Mouse (Mus musculus) large intestine, adult 2 months (tissue): ENCODE measurements around the gene Ube2c. TPM values are rescaled to one million over a fixed set of nuclear protein-coding genes. Genes with fewer than 3 reads are reported as not detected.

Experiments used
- DNase-seq: peaks from one replicate; pipeline ENCODE4 v3.0.0-alpha.2; 2012; ENCODE audit warnings: low read depth, low spot score
- WGBS: fragments of 180-500 bp; shearing (Covaris S2); methylation state at CpG from one replicate; pipeline ENCODE4 v1.1.7; 2018; 5-methylcytosine and 5-hydroxymethylcytosine counted together
- polyA plus RNA-seq: library from polyadenylated mRNA; depleted of rRNA; stranded (reverse); fragments of >200 nt; gene quantifications from 2 replicates; pipeline ENCODE4 v1.2.3, GENCODE M21; 2012

Ube2c gene
- polyA plus RNA-seq, 1 experiment, result 183 TPM

DNA sequence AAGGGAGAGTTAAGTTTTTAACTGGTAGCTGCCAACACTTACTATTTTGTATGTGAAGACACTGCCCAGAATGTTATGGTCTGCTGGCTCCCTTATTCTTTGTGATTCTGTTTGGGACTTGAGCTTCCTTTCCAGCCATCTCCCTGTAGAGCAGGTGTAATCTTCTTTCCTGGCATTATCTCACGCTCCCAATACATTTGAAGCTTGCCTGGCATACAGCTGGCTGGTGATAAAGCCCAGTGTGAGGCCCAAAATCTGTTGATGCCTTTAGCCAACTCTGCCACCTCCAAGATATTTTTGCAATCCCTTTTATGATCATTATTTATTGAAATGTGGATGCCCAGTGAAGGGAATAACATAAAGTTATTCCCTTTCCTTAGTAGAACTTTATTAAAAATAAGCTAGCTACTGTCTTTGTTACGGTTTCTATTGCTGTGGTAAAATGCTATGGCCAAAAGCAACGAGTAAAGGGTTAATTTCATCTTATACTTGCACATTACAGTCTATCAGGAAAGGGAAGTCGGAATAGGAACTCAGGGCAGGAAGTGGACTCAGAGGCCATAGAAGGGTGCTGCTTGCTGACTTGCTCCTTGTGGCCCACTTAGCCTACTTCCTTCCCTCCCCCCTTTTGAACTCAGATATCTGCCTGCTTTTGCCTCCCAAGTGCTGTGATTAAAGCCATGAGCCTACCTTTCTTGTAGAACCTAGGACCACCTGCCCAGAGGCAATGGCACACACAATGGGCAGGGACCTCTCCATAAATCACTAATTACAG, 9.5 kb upstream of the Ube2c start:
- WGBS, result 87% methylated on average over 4 of the region's 4 CpGs
- no peak for DNase-seq

DNA sequence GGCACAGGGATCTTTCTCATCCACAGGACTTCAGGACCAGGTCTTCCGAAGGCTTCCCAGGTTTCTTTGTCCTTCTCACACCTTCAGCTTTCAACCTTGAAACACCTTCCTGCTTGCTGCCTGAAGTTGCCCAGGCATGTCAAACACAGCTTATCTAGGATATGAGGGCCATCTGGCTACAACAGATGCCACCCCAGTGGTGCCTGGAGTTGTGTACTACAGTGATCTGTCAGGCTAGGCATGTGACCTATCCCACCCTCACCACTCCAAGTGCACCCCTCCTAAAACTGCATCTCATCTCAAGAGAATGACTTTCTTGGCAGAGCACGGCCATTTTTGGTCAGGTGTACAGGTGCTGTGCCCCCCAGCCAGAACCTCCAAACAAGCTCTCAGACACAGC, 8.2 kb upstream of the Ube2c start:
- WGBS, result 100% methylated on average over 2 of the region's 2 CpGs
- no peak for DNase-seq

DNA sequence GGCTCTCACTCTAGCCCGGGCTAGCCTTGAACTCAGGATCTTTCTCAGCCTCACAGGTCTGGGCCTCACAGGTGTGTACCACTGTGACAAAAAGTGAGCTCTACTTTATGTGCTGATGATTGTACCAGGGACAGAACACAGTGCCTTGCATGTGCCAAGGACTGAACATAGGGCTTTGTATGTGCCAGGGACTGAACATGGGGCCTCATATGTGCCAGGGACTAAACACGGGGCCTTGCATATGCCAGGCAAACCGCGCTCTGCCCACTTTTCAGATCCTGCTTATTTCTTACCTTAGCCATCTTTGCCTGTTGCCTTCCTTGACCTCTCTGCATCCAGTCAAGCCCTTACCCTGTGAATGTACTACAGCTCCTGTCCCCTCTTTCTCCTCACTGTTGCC, 7.7 kb upstream of the Ube2c start:
- WGBS, result 95% methylated on average over 4 of the region's 4 CpGs
- no peak for DNase-seq

DNA sequence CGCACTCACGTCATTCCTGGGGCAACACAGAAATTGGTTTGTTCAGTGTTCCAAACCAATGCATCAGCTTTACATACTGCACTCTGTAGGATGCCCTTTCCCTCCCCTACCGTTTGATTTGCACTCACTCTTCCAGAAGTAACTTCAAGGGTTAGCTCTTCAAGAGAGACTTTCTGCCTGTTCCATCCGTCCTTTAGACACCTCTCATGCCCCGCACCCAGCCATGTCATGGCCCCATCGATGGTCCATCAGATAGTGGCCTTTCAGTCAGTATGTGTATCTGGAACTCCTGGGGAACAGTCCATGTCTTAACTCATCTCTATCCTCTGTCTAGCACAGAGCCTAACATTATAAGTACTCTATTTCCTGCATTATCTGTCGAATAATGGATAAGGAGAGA, 7.1 kb upstream of the Ube2c start:
- 84% methylated on average over 7 of the region's 7 CpGs for WGBS
- DNase-seq, result no peak

DNA sequence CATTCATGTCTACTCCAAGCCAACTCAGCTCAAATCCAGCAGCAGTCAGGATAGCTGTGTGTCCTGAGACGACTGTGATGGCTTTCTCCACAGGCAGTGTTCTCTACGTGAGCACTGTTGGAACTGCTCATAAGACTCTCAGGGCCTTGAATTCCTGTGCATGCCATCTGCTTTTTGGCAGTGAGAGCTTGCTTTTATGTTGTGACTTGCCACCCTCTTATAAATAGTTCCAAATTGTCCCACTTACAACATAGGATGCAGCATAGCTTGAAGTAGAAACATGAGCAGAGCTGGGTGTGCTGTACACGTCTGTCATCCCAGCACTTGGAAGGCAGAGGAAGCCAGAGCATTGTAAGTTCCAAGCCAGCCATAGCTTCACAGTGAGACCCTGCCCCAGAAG, 3.9 kb upstream of the Ube2c start:
- WGBS, result 85% methylated on average over 3 of the region's 3 CpGs
- DNase-seq, result no peak

DNA sequence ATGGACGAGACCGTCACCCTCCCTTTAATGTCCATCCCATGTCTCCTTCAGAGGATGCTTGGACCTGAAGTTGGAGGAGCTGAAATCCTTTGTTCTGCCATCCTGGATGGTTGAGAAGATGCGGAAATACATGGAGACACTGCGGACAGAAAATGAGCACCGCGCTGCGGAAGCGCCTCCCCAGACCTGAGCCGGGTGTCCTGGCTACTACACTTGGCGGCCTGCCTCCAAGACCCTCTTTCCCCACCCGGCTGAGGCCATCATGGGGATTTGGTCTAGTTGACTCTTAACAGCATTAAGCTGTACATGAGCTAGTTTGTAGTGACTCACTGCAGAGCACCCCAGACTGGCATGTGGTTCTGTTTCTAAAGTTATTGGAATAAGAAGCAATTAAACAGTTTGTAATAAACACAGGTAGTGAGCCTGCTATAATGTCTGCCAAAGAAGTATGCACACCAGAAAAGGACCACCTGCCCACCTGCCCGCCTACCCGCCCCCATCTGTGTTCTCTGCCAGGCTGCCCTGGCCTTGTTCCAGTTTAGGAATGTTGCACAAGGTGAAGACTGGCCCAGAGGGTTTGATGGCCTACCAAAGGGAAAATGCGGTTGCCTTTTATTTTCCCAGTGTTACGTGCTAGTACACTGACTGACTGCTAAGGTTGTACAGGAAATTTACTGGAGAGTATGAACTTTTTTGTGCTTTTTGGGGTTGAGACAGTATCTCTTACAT, 1.7 kb upstream of the Ube2c start:
- no peak for DNase-seq
- WGBS, result 88% methylated on average over 15 of the region's 15 CpGs

DNA sequence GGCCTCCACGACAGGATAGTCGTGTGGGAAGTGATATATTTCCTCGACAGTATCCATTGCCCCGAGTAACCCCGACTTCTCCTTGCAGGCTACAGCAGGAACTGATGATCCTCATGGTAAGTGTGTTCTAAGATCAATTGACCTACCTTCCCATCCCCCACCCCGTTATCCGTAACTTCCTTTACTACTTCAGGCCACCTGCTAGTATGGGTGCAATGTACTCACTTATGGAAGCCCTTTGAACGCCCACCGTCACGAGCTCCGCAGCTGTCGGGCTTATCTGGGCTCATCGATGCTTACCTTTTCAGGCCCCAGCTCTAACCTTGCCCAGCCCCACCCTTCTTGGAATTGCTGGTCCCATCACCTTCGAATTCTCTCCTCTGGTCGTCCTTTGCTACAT, 581 bp downstream of the Ube2c start:
- DNase-seq, result no peak
- WGBS, result under 1% methylated on average over 15 of the region's 15 CpGs

DNA sequence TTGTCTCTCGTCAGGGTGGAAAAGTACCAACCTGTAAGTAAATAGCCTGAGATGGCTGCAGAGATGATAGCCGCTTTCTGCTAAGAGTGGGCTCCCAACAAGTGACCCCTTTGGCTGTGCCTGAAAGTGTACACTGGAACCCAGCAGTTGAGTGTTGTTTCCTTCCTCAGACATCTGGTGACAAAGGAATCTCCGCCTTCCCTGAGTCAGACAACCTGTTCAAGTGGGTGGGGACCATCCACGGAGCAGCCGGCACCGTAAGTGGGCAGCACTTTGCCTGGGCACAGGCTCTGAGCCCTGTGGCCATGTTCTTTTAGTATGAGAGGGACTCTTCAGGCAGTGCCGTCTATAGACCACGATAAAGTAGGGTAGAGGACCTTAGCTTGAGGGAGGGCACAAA, 1.4 kb downstream of the Ube2c start:
- DNase-seq, result no peak
- 35% methylated on average over 8 of the region's 8 CpGs for WGBS

DNA sequence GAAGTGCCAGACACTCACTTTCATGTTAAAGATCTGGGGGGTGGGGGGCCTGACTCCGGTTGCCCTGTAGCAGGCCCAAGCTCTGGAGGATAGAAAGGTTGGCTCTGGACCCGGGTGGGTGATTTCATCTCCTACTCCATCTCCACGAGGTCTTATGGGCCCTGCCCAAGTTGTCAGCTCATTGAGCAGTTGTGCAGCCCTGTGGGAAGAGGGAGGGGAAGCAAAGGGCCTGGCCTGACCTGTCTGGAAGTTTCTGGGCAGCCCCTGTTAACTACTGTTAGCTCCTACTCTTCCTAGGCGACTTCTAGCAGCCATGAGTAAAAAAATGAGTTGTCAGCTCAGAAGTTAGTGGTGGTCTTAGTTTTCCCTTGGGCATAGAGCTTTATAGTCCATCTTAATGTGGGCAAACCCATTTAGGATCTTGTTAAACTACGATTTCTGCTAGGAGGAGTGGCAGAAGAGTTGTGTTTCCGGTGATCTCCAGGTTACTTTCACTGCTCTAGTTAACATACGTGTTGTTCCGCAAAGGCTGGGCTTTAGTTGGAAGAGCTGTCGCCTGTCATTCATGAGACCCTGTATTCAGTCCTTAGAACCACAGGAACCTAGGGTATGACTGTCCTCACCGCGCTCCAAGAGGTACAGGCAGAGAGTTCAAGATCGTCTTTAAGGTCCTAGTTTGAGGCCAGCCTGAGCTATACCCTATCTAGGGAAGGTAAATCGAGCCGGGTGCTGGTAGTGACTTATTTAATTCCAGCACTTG, 3.7 kb downstream of the Ube2c start:
- WGBS, result 71% methylated on average over 14 of the region's 14 CpGs
- DNase-seq, result no peak

DNA sequence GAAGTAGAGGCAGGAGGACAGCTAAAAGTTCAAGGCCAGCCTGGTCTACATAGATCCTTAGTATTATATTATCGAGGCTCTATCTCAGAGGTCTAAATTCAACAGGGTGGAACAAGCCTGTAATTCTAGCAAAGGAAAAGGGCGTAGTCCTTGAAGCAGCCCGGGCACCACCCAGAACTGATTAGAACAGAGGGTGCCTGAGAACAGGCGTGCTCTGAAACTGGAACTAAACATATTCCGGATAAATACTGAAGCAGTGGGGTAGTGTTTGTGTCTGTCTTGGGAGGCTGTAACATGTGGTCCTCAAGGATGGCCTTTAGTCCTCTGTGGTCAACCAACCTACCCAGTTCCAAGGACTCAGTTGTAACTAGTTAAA, 4.3 kb downstream of the Ube2c start:
- 33% methylated on average over 5 of the region's 5 CpGs for WGBS
- DNase-seq, result no peak

DNA sequence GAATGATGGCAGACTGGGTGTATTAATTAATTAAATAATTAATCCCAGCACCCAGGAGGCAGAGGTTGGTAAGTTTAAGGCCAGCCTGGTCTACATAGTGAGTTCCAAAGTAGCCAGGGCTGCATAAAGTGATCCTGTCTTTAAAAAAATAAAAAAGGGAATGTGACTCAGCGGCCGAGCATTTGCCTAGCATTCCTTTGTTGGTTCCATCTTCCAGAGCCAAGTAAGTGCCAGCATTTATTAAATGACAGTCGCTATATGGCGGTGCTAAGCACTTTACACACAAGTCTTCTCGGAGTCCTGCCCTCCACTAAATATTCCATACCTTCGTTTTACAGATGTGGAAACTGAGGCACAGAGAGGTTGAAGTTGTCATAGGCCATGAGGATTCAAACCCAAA, 6.4 kb downstream of the Ube2c start:
- no peak for DNase-seq
- 79% methylated on average over 6 of the region's 6 CpGs for WGBS

DNA sequence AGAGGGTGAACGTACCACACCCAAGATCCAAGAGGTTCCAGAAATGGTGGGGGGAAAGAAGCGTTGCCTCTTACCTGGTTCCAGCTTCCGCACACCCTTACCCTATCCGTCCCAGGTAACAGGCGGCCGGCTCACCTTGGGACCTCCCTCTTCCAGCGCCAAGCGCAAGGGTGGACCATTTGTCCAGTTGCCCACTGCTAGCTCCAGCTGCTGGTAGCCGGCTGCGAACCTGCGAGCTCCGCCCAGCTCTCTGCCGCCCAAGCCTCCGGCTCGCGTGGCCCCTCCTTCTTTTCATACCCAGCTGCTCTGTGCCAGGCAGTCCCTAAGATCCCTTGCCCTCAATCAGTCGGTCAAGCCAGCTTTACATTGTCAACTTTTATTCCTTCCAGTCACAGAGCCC, 7.1 kb downstream of the Ube2c start:
- no peak for DNase-seq
- WGBS, result 58% methylated on average over 17 of the region's 17 CpGs

DNA sequence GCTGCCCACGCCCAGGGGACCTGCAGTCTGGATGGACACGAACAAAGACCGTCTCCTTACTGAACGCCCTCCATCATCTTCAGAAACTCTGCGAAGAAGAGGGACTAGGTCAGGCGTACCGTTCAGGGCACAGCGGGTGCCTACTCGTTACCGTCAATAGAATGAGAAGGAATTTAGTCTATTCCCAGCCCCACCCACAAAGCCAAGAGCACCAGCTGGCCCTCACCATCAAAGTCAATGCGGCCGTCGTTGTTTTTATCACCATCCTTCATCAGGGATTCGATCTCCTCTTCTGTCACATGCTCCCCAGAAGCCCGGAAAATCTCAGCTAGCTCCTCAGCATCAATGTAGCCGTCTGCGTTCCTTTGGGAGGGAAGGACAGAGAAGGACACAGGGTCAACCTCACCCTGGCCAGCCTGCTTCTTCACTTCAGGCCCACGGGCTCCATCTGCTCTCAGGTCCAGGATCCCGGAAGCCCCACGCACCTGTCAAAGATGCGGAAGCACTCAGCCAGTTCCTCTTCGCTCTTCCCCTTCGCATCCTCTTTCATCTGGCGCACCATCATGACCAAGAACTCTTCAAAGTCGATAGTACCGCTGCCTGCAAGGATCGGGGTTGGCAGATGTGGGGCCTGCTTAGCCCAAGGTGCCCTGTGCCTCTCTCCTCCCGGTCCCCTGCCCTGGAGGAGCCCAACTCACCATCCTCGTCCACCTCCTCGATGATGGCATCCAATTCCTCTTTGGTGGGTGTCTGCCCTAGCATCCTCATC, 7.7 kb downstream of the Ube2c start:
- 75% methylated on average over 30 of the region's 30 CpGs for WGBS
- no peak for DNase-seq

DNA sequence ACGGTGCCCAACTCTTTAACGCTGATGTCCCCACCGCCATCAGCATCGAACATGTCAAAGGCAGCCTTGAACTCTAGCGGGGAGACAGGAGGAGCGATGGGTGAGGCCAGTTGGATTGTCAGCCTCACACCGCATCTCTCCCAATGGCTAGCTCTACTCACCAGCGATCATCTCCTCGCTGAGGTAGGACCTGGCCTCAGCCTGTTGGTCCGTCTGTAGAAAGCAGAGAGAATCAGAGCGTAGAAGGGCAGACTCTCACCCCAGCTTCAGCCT, 8.3 kb downstream of the Ube2c start:
- no peak for DNase-seq
- 93% methylated on average over 11 of the region's 11 CpGs for WGBS

DNA sequence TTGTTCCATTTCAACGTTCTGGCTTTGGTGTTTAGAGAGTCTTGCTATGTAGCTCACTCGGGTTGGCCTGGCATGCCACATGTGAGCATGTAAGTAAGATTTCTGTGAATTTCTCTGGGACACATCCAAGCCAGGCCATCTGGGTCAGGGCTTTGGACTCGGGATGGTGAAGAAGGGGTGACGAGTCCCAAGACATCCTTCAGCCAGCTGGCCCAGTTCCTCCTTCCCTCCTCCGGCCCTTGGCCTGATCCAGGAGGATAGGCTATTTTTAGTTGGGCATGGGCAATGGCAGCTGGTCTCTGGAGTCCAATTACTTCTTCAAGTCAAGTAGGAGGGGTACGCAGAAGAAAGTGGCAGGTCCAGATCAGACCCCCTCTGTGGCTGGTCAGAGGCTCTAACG, 9.1 kb downstream of the Ube2c start:
- no peak for DNase-seq
- WGBS, result 74% methylated on average over 7 of the region's 7 CpGs

DNA sequence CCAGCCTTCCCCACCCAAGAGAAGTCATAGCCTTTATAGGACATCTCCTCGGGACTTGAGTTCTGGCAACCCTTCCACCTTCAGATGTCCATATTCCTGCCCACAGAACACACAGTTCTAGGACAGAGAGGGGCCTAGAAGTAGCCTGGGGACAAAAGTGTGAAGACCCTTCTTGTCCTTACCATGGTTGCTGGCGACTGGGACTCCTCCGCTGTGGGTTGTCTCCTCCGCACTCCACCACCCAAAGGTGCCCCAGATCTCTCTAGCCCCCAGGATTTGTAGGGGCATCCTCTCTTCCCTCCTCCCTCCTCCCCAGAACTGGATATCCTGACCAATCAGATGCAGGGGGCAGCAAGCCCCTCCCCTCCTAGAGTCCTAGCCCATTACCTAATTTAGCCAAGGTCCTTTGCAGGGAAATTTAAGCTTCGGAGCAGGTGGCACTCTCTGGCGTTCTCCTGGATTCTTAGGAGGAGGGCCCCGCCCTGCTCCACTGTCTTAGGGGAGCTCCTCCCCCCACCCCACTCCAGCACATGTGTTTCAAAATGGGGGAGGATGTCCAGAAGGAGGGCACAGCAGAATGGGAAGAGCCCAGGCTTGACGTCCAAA, 9.9 kb downstream of the Ube2c start, which contains the start of gene Tnnc2:
Gene Tnnc2, minus strand, starts transcription at position 487 of the 606 bp plus-strand sequence.
- 63% methylated on average over 8 of the region's 8 CpGs for WGBS

DNA sequence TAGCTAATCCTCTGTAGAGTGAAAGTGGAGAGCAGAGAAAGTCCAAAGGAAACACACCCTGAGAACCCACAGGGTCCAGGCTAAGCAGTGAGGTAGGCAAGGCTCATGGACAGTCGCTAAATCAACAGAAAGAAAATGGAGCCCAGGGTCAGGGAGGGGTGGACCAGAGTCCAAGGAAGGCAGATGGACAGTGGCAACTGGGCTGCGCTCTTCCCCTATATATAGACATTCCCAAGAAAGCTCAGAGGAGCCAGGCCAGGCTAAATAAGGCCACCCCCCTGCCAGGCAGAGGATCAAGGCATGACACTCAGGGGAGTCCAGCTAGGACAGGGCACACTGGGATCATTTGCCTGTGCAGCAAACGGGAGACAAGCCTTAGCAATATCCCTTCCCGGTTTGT, 12.2 kb downstream of the Ube2c start:
- DNase-seq, result no peak
- WGBS, result 72% methylated on average over 4 of the region's 4 CpGs

More for the DNA sequence above, 9.9 kb downstream of the Ube2c start, which contains the start of gene Tnnc2:
- no peak for DNase-seq

DNA sequence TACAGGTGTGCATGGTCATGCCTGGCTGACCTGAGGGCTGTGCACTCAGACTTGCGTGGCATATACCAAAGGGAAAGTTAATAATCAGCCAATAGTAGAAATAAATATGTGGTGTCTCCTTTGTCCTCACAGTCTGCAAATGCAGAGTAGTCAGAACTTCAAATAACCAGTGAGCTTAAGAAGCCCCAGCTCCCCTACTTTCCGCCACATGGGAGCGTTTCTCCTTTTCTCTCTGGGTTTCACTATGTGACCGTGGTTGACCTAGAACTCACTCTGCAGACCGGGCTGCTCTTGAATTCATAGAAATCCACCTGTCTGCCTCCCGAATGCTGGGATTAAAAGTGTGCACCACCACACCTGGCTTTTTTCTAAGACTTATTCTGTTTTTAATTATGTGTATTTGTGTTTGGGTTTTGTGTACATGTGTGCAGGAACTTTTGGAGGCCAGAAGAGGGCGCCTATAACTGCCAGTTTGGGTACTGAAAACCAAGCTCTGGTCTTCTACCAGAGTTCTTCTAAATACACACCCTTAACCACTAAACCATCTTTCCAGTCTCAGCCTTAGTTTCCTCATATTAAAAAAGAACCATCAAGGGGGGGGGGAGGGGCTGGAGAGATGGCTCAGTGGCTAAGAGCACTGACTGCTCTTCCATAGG, 14.4 kb downstream of the Ube2c start:
- DNase-seq, result no peak
- WGBS, result 74% methylated on average over 7 of the region's 7 CpGs

DNA sequence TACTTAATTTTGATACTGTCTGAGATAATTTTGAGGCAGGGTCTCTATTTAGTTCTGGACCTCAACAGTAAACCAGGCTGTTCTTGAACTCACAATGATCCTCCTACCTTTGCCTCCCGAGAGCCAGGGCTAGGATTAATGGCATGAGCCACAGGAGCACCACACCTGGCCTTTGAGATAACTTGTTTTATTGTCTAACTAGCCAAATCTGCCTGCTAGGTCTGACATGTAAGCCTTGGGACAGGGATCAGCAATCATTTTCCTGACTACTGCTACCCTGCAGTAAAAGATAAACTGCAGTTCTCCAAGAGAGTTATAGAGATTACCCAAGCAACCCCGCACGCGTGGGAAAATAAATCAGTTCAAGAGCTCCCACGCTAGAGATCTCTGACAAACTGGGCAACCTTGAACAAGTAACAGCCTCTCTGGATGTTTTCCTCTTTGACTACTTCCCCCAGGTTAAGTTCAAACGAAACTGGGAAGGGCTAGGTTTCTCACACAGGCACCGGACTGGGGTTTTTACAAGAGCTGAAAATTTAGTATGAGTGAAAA, 15.2 kb downstream of the Ube2c start:
- WGBS, result 2% methylated on average over 7 of the region's 7 CpGs
- DNase-seq, result no peak
